Mouse (Mus musculus): ENCODE data around the gene Cebpg.

The Cebpg gene

GRCm38 (mm10) chr7:35025409-35026275 is 30.7 kb downstream of the Cebpg start:
- DNase-seq (ENCODE audit: low read depth, low spot score) = peak; percentile 58

GRCm38 (mm10) chr7:35024426-35024825 is 31.9 kb downstream of the Cebpg start:
- no peak for DNase-seq (ENCODE audit: low read depth, low spot score)

- DNase-seq (ENCODE audit: low read depth, low spot score) = no peak
Measured at GRCm38 (mm10) chr7:35023251-35023650, 33.1 kb downstream of the Cebpg start.

GRCm38 (mm10) chr7:35021365-35021764 is 35.0 kb downstream of the Cebpg start:
- no peak for DNase-seq (ENCODE audit: low read depth, low spot score)

DNA sequence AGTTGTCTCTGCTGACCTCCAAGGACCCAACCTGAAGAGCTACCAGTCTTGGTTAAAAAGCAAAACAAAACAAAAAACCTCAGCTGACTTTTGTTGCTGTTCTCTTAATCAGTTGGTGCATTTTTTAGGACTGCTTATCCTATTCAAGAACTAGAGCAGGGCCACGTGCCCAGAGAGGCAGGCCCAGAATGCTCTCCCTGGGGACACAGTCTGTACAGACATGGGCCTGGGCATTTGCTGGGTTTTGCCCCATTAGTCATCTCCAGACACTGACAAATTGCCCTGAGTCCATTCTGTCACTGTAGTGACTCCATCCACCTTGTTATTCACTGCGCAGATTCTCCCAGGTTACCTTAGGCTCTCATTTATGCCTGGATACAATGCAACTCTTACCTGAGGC is 41.1 kb downstream of the Cebpg start:
- no peak for DNase-seq (ENCODE audit: low read depth, low spot score)

- no peak for DNase-seq (ENCODE audit: low read depth, low spot score)
Measured at GRCm38 (mm10) chr7:35013228-35013627, 43.1 kb downstream of the Cebpg start.

- DNase-seq (ENCODE audit: low read depth, low spot score) = no peak
Measured at GRCm38 (mm10) chr7:35006661-35007060, 49.7 kb downstream of the Cebpg start.

GRCm38 (mm10) chr7:35003171-35003737 is 53.1 kb downstream of the Cebpg start:
- DNase-seq (ENCODE audit: low read depth, low spot score) = no peak

GRCm38 (mm10) chr7:35000839-35001238 is 55.5 kb downstream of the Cebpg start:
- peak; percentile 52 for DNase-seq (ENCODE audit: low read depth, low spot score)
